Mouse (Mus musculus): ENCODE results near the gene 1700034I23Rik. TPM values are rescaled to one million over a fixed set of nuclear protein-coding genes. Genes with fewer than 3 reads are reported as not detected.
A peak's percentile ranks its signal among the peaks of the same experiment; 100 is the strongest.
"Not testable (repeated sequence)": the region's sequence is repeated elsewhere in the genome, so short reads cannot be mapped to it uniquely, and the experiment has no call there.

1700034I23Rik gene
- polyA plus RNA-seq (2016; fragmentation: Nextera tagmentation; extraction: Ambion mirVana) = 0.07 and 0.20 TPM in 2 replicates

DNA sequence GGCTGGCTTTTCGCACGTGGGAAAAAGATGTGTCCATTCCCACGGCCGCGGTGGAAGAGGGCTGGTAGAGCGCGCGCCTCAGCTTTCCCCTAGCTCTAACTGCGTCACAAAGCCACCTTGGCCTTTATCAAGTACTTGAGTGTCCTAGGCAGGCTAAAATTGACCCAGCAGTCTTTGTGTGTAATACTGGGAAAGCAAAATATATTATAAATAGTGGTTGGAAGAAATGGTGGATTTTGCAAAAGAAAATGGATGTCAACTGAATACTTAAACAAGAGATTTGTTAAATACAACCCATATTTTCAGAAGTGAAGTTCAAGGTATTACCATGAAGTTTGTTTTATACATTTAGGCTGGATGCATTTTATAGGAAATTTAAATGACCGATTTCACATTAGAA, at the start of gene 1700034I23Rik:
Gene 1700034I23Rik, minus strand, starts transcription at position 101 of the 400 bp plus-strand sequence.
- not testable (repeated sequence) for H3K4me1 ChIP-seq; H3K36me3 ChIP-seq (replicated peaks); H3K27ac ChIP-seq (replicated peaks); H3K9me3 ChIP-seq; DNase-seq (ENCODE audit: low spot score); H3K4me3 ChIP-seq; H3K27me3 ChIP-seq (replicated peaks; ENCODE audit: low read depth, poor library complexity, severe bottlenecking)
- WGBS = 98% methylated on average over 8 of the region's 10 CpGs

- Histone ChIP-seq H3K4me3 (peak overlapping the region; percentile 82), H3K4me1 (peaks cover 12% of the 10 kb centered on the region), H3K27ac (replicated peaks) (no peak overlapping the region), H3K9me3 (no peaks in the 10 kb centered on the region), H3K36me3 (replicated peaks) (no peaks in the 10 kb centered on the region), H3K27me3 (replicated peaks; ENCODE audit: low read depth, poor library complexity, severe bottlenecking) (peaks cover 52% of the 10 kb centered on the region)
- DNase-seq (ENCODE audit: low spot score) = no peak
- WGBS = 13% methylated on average over 7 of the region's 7 CpGs
These were observed 49.0 kb upstream of the 1700034I23Rik start for GRCm38 (mm10) chr3:40951365-40951764.

GRCm38 (mm10) chr3:40950601-40951201, 48.4 kb upstream of the 1700034I23Rik start:
- H3K36me3 ChIP-seq (replicated peaks) = no peaks in the 10 kb centered on the region
- H3K9me3 ChIP-seq = no peaks in the 10 kb centered on the region
- peaks cover 52% of the 10 kb centered on the region for H3K27me3 ChIP-seq (replicated peaks; ENCODE audit: low read depth, poor library complexity, severe bottlenecking)
- DNase-seq (ENCODE audit: low spot score) = peak; percentile 59
- 2% methylated on average over 43 of the region's 43 CpGs for WGBS
- peaks cover 12% of the 10 kb centered on the region for H3K4me1 ChIP-seq
- H3K27ac ChIP-seq (replicated peaks) = peak overlapping the region; percentile 84; the same call in 1 of the 2 replicates
- peak overlapping the region; percentile 82 for H3K4me3 ChIP-seq

GRCm38 (mm10) chr3:40949903-40950600, 47.7 kb upstream of the 1700034I23Rik start:
- Histone ChIP-seq H3K36me3 (replicated peaks) (no peaks in the 10 kb centered on the region), H3K27me3 (replicated peaks; ENCODE audit: low read depth, poor library complexity, severe bottlenecking) (peaks cover 52% of the 10 kb centered on the region), H3K4me3 (peak overlapping the region; percentile 82), H3K4me1 (peaks cover 12% of the 10 kb centered on the region), H3K9me3 (no peaks in the 10 kb centered on the region), H3K27ac (replicated peaks) (peak overlapping the region; percentile 84)
- DNase-seq (ENCODE audit: low spot score) = no peak
- under 1% methylated on average over 116 of the region's 118 CpGs for WGBS

DNA sequence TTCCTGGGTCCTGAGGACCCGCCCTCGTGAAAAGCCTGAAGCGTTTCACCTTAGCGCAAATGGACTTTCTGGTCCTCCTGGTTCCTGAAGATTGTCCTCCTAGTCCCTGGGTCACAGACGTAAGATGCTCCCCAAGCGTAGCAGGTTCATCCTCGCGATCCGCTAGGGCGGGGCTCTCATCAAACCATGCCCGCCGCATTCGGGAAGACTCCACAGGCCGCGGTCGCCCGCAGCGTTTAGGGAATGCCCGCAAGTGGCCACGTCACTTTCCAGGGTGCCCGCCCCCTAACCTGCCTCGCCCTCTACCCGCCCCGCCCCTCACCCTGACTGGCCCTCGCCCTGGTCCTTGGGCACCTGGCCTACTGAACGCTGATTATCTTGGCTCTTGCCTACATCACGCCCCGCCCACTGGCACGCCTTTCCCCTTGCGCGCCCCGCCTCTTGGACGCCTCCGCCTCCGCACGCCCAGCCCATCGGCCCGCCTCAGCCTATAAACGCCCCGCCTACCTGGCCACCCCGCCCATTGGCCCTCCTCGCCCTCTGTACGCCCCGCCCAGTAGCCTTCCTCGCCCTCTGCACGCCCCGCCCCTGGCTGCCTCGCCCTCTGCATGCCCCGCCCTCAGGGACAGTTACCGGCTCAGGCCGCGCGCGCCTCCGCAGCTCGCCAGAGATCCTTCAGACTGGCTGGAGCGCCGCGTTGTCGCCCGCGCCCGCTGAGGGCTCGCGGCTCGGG, 47.0 kb upstream of the 1700034I23Rik start, which contains the start of gene Larp1b:
Gene Larp1b, plus strand, starts transcription at position 659 of the 733 bp plus-strand sequence.
- Histone ChIP-seq H3K36me3 (replicated peaks) (no peaks in the 10 kb centered on the region), H3K9me3 (no peaks in the 10 kb centered on the region), H3K27me3 (replicated peaks; ENCODE audit: low read depth, poor library complexity, severe bottlenecking) (peaks cover 52% of the 10 kb centered on the region), H3K4me1 (peaks cover 12% of the 10 kb centered on the region), H3K27ac (replicated peaks) (peak within 1 kb of the TSS; percentile 84), H3K4me3 (peak within 1 kb of the TSS; percentile 82)
- under 1% methylated on average over 66 of the region's 66 CpGs for WGBS
- peak; percentile 100 for DNase-seq (ENCODE audit: low spot score)

GRCm38 (mm10) chr3:40939019-40939418, 36.7 kb upstream of the 1700034I23Rik start:
- H3K27ac ChIP-seq (replicated peaks) = no peak overlapping the region
- DNase-seq (ENCODE audit: low spot score) = no peak
- H3K27me3 ChIP-seq (replicated peaks; ENCODE audit: low read depth, poor library complexity, severe bottlenecking) = no peaks in the 10 kb centered on the region

GRCm38 (mm10) chr3:40938592-40938991, 36.2 kb upstream of the 1700034I23Rik start:
- WGBS = 93% methylated on average over 4 of the region's 4 CpGs
- Histone ChIP-seq H3K4me3 (no peak overlapping the region), H3K36me3 (replicated peaks) (peaks cover 5% of the 10 kb centered on the region), H3K27me3 (replicated peaks; ENCODE audit: low read depth, poor library complexity, severe bottlenecking) (no peaks in the 10 kb centered on the region), H3K9me3 (no peaks in the 10 kb centered on the region), H3K27ac (replicated peaks) (no peak overlapping the region), H3K4me1 (no peaks in the 10 kb centered on the region)
- DNase-seq (ENCODE audit: low spot score) = no peak

More at GRCm38 (mm10) chr3:40939019-40939418, 36.7 kb upstream of the 1700034I23Rik start:
- no peak overlapping the region for H3K4me3 ChIP-seq
- H3K9me3 ChIP-seq = no peaks in the 10 kb centered on the region
- peaks cover under 1% of the 10 kb centered on the region for H3K36me3 ChIP-seq (replicated peaks)
- H3K4me1 ChIP-seq = no peaks in the 10 kb centered on the region

DNA sequence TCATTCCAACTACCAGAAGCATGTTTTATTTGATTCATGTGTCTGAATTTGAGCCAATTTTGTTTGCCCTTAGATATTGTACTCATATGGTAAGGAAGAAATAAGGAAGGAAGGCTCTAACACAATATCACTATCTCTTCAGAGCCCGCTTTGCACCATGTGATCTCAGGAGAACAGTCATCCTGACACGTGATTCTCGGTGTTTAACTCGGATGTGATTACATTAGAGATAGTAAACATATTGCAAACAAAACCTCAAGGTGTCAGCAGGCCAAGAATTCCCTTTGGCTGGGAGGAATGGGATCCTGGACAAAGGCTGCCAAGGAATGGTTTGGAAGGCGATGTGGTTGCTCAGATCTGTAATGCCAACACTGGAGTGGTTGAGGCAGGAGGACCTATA, 35.8 kb upstream of the 1700034I23Rik start:
- Histone ChIP-seq H3K4me3 (no peak overlapping the region), H3K4me1 (no peaks in the 10 kb centered on the region), H3K9me3 (no peaks in the 10 kb centered on the region), H3K27me3 (replicated peaks; ENCODE audit: low read depth, poor library complexity, severe bottlenecking) (no peaks in the 10 kb centered on the region), H3K36me3 (replicated peaks) (peaks cover 6% of the 10 kb centered on the region), H3K27ac (replicated peaks) (no peak overlapping the region)
- DNase-seq (ENCODE audit: low spot score) = no peak
- 89% methylated on average over 5 of the region's 5 CpGs for WGBS

DNA sequence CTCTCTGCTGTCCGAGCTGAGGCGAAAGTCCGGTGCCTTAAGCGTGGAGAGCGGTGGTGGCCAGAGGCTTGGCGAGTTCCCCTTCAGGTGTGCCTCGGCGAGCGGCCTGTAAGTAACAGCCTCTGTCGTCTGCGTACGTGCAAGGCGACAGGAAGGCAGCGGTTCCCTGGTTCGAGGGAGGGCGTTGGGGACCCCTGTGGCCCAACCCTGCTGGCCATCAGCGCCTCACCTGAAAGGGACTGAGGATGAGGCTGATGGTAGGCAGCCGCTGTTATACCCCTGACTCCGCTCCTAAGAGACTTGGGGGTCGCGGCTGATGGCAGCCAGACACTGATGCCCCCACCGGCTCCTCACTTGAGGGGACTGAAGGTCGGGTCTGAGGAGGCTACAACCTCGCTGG, 8.0 kb downstream of the 1700034I23Rik start:
- H3K36me3 ChIP-seq (replicated peaks); H3K4me1 ChIP-seq; H3K9me3 ChIP-seq; H3K27me3 ChIP-seq (replicated peaks; ENCODE audit: low read depth, poor library complexity, severe bottlenecking): not testable (repeated sequence)
- WGBS = under 1% methylated on average over 22 of the region's 24 CpGs
- peak; percentile 47 for DNase-seq (ENCODE audit: low spot score)
- peak overlapping the region; percentile 64 for H3K4me3 ChIP-seq
- peak overlapping the region; percentile 57; the same call in 1 of the 2 replicates for H3K27ac ChIP-seq (replicated peaks)

DNA sequence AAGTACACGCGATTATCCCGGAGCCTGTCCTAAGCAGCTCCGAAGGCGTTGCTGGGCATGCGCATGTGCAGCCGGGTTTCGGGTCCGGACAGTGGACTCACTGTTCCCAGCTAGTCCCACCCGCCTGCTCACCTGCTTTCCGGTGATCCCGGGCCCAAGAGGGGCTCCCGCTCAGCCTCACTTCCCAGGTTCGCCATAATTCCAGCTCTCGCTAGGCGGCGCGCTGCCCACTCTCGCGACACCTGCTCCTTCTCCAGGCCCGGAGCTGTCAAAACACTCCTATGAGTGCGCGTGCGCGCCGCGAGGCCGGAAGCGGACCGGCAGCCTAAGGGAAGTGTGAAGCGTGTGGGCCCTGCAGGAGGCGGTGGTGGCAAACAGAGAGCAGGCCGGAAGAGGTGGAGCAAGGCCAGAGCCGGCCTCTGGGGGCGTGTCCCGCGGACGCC, 8.5 kb downstream of the 1700034I23Rik start:
- under 1% methylated on average over 38 of the region's 38 CpGs for WGBS
- H3K27ac ChIP-seq (replicated peaks) = peak overlapping the region; percentile 66

GRCm38 (mm10) chr3:40853123-40853738, 49.1 kb downstream of the 1700034I23Rik start:
- not testable (repeated sequence) for DNase-seq (ENCODE audit: low spot score); H3K4me1 ChIP-seq; H3K4me3 ChIP-seq; H3K36me3 ChIP-seq (replicated peaks); H3K9me3 ChIP-seq; H3K27ac ChIP-seq (replicated peaks); H3K27me3 ChIP-seq (replicated peaks; ENCODE audit: low read depth, poor library complexity, severe bottlenecking)
- WGBS = 91% methylated on average over 3 of the region's 3 CpGs

More for the DNA sequence above, 8.5 kb downstream of the 1700034I23Rik start:
- DNase-seq (ENCODE audit: low spot score) = peak; percentile 99
- not testable (repeated sequence) for H3K27me3 ChIP-seq (replicated peaks; ENCODE audit: low read depth, poor library complexity, severe bottlenecking); H3K36me3 ChIP-seq (replicated peaks); H3K9me3 ChIP-seq; H3K4me1 ChIP-seq
- peak overlapping the region; percentile 64 for H3K4me3 ChIP-seq
